Mouse (Mus musculus) liver, embryonic 12.5 days (tissue): ENCODE results near the gene Rsph6a. TPM values are rescaled to one million over a fixed set of nuclear protein-coding genes. Genes with fewer than 3 reads are reported as not detected.

ENCODE experiments used
- ATAC-seq: fragments of 200-750 bp; cut with Nextera tagmentation; 2 replicates; pipeline ENCODE4 v1.8.0; 2017; ENCODE audit warnings: moderate number of reproducible peaks, mild to moderate bottlenecking, moderate library complexity
- H3K27ac ChIP-seq: fragments of 300-500 bp; sonication (generic); 2 replicates; pipeline ENCODE4 v1.5.1; 2016; ENCODE audit warnings: mild to moderate bottlenecking
- H3K27me3 ChIP-seq: fragments of 300-500 bp; sonication (generic); replicated peaks from 2 replicates; pipeline ENCODE4 v1.6.1; 2016; ENCODE audit warnings: mild to moderate bottlenecking, moderate library complexity
- H3K36me3 ChIP-seq: fragments of 300-500 bp; sonication (generic); 2 replicates; pipeline ENCODE4 v1.6.1; 2016; ENCODE audit warnings: mild to moderate bottlenecking, moderate library complexity
- H3K4me1 ChIP-seq: fragments of 300-500 bp; sonication (generic); 2 replicates; pipeline ENCODE4 v1.6.1; 2016
- H3K4me2 ChIP-seq: fragments of 300-500 bp; sonication (generic); 2 replicates; pipeline ENCODE4 v1.6.1; 2016; ENCODE audit warnings: mild to moderate bottlenecking, moderate library complexity
- H3K4me3 ChIP-seq: fragments of 300-500 bp; sonication (generic); 2 replicates; pipeline ENCODE4 v1.5.1; 2016; ENCODE audit warnings: mild to moderate bottlenecking, moderate library complexity
- H3K9ac ChIP-seq: fragments of 300-500 bp; sonication (generic); 2 replicates; pipeline ENCODE4 v1.6.1; 2016; ENCODE audit warnings: mild to moderate bottlenecking, moderate library complexity
- H3K9me3 ChIP-seq: fragments of 300-500 bp; sonication (generic); replicated peaks from 2 replicates; pipeline ENCODE4 v1.6.1; 2016; ENCODE audit warnings: mild to moderate bottlenecking, moderate library complexity
- WGBS: fragments of 180-500 bp; shearing (Covaris S2); methylation state at CpG from one replicate; pipeline ENCODE4 v1.1.7; 2016; ENCODE audit not compliant: insufficient replicate concordance; 5-methylcytosine and 5-hydroxymethylcytosine counted together
- polyA plus RNA-seq: library from polyadenylated mRNA; unstranded; fragments of >200 nt; fragmentation: Nextera tagmentation; extraction: Ambion mirVana; gene quantifications from 2 replicates; pipeline ENCODE4 v1.2.1, GENCODE M21; 2016

Rsph6a gene
- polyA plus RNA-seq, 1 experiment from 2014 or later = not detected

DNA sequence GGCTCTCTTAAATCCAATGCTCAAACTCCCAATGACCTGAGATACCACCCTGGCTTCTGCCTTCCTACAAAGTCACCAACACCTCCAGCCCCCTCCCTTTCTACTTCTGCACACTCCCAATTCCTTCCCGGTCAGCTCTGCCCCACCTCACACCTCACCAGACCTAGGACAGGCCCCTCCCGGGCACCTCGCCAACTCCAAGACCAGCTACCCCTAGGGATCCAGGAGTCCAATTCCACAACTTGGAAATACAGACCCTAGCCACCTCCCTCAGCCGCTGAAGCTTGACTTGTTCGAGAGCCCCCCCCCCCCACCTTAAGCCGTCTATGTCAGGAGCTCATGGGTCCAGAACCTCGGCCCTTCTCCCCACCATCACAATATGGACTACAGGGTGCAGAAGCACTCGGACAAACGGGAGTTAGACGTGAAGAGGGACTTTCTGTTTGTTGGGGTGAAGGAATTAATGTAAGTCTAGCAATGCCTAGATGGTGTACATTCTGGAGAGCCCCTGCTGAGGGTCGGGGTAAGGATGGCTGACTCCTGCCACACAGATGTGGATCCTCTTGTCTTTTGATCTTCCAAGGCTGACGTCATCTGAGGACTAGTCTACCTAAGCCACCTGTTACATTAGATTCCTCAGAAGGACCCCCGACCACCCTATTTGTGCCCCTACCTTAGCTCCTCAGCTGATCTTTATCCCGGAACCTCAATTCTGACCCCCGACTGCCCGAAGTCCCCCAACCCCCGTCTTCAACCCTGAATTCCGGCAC is 32.1 kb upstream of the Rsph6a start:
- peak overlapping the region; percentile 69 for H3K4me2 ChIP-seq
- 41% methylated on average over 18 of the region's 18 CpGs for WGBS
- ATAC-seq = no peak
- peaks cover 50% of the 10 kb centered on the region for H3K27me3 ChIP-seq
- H3K4me1 ChIP-seq = peaks cover 38% of the 10 kb centered on the region
- no peaks in the 10 kb centered on the region for H3K36me3 ChIP-seq
- H3K9me3 ChIP-seq = no peaks in the 10 kb centered on the region
- H3K27ac ChIP-seq = no peak overlapping the region
- peak overlapping the region; percentile 54 for H3K9ac ChIP-seq
- H3K4me3 ChIP-seq = peak overlapping the region; percentile 94

DNA sequence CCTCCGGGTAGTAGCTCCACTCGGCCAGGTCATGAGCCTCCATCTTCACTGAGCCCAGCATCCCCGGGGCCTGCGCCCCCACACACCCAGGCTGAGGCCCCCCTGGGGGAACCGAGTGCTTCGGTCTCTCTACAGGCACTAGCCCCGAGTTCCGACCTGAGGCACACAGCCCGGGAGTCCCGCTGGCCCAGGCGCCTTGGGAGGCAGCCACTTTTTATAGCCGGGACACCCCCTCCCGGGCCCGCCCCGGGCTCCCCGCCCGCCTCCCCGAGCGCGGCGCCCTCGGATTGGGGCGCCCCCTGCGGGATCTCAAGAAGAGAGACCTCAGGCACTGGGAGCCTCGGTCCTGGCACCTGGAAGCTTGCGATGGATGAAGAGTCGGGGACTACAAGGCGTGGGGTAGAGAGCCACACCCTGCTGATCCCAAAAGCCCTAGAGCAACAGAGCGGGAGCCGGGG is 31.1 kb upstream of the Rsph6a start, which contains the start of gene Foxa3:
Gene Foxa3 (minus strand): TSS at position 182 of the 458 bp plus-strand sequence.
- ATAC-seq = peak; percentile 35
- peaks cover 2% of the 10 kb centered on the region; the same call in 1 of the 2 replicates for H3K36me3 ChIP-seq
- H3K9me3 ChIP-seq = no peaks in the 10 kb centered on the region
- H3K4me3 ChIP-seq = peak within 1 kb of the TSS; percentile 94
- peak within 1 kb of the TSS; percentile 81 for H3K4me2 ChIP-seq
- H3K9ac ChIP-seq = peak within 1 kb of the TSS; percentile 96
- peak within 1 kb of the TSS; percentile 76 for H3K27ac ChIP-seq
- peaks cover 42% of the 10 kb centered on the region for H3K4me1 ChIP-seq
- WGBS = 7% methylated on average over 29 of the region's 30 CpGs
- H3K27me3 ChIP-seq = peaks cover 50% of the 10 kb centered on the region

DNA sequence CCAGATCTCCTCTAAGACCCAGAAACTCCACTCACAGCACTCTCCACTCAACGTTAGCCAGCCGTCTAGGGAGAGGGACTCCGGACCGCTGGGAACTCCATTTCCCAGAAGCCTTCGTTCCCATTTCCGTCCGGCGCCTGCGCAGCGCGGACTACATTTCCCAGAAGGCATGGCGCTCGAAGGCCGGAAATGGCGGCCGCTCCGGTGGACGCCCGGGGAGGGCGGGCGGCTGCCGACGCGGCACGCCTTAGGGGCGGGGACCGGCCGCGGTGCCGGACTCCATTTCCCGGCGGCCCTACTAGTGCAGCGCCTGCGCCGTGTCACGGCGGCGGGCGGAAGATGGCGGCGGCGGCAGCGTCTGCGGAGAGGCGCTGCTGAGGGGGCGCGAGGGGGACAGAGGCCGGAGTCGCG is 30.4 kb upstream of the Rsph6a start, which contains the start of gene Sympk:
Gene Sympk (plus strand): TSS at position 282 of the 411 bp plus-strand sequence.
- peak within 1 kb of the TSS; percentile 96 for H3K9ac ChIP-seq
- H3K4me3 ChIP-seq = peak within 1 kb of the TSS; percentile 94
- peak; percentile 92 for ATAC-seq
- H3K9me3 ChIP-seq = no peaks in the 10 kb centered on the region
- peaks cover 9% of the 10 kb centered on the region for H3K36me3 ChIP-seq
- H3K4me2 ChIP-seq = peak within 1 kb of the TSS; percentile 81
- peak within 1 kb of the TSS; percentile 76 for H3K27ac ChIP-seq
- peaks cover 46% of the 10 kb centered on the region for H3K27me3 ChIP-seq
- WGBS = under 1% methylated on average over 49 of the region's 50 CpGs
- peaks cover 42% of the 10 kb centered on the region for H3K4me1 ChIP-seq

DNA sequence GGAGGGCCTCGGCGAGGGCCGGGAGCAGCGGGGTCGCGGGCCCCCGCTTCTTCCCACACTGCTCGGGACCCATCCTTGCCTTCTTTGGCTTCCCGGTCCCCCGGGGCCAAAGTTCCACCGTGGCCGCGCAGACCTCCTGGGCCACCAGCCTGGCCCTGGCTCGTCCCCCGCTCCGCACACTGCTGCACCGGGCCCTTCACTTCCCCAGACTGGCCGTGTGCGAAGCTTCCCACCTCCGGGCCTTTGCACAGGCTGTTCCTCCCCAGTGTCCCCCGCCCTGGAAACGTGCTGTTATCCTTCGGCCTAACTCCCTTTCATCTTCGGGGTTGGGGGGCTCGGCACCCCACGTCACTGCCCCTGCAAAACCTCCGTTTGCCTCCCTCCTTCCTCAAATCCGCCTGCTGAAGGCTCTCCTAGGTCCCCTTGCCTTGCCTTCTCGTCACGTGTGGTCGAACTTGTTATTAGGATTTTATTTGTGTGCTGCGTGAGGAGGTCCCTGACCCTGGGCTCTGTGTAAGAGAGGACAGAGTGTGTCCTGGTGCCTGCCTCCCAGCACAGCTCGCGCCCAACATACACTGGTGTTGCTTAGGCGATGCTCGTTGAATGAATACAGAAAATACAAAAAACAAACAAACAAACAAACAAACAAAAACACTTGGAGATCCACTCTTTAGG is 29.8 kb upstream of the Rsph6a start:
- Histone ChIP-seq H3K4me1 (peaks cover 42% of the 10 kb centered on the region), H3K36me3 (peaks cover 15% of the 10 kb centered on the region), H3K4me2 (peak overlapping the region; percentile 81), H3K9ac (peak overlapping the region; percentile 96), H3K4me3 (peak overlapping the region; percentile 94), H3K27ac (peak overlapping the region; percentile 76), H3K27me3 (peaks cover 41% of the 10 kb centered on the region), H3K9me3 (no peaks in the 10 kb centered on the region)
- peak; percentile 61 for ATAC-seq
- 2% methylated on average over 34 of the region's 36 CpGs for WGBS

DNA sequence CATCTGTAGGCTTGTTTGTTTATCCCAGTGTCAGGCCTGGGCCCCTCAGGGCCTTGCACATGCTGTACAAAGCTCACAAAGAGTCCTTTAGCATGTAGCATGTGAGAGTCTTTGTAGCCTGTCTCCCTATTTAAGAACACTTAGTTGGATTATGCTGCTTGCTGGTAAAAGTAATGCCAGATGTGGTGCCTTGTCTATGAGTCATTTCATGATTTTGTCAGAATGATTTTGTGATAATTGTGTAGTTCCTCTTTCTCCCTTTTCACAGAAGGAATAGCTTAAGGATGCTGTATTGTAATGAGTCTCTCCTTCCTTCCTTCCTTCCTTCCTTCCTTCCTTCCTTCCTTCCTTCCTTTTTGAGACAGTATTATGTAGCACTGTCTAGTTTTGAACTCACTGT is 26.4 kb upstream of the Rsph6a start:
- no peak overlapping the region for H3K27ac ChIP-seq
- ATAC-seq = no peak
- peaks cover 49% of the 10 kb centered on the region for H3K36me3 ChIP-seq
- H3K27me3 ChIP-seq = peaks cover 9% of the 10 kb centered on the region
- no peak overlapping the region for H3K4me3 ChIP-seq
- H3K4me1 ChIP-seq = peaks cover 38% of the 10 kb centered on the region
- H3K4me2 ChIP-seq = no peak overlapping the region
- H3K9ac ChIP-seq = no peak overlapping the region
- no peaks in the 10 kb centered on the region for H3K9me3 ChIP-seq

DNA sequence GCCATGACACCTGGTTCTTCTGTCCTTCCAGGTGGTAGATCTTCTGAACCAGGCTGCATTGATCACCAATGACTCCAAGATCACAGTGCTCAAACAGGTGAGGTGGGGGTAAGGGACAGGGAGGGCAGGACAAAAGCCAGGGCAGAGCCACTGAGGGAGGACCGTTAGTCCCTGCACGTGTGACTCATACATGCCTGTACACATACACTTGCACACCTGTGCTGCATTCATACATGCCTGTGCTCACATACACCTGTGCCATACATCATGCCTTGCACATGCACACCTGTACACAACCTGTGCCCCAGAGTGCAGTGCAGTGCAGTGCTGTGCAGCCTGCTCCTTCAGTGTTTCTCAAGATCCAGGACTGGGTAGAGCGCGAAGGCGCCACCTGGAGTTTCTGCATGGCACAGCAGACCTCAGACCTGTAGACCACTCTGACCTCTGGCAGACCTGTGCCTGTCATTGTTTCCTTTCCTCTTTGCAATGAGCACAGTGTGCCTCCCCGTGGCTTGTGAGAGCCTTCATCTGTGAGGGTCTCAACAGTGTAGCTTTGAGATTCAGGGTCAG is 25.3 kb upstream of the Rsph6a start:
- Histone ChIP-seq H3K4me1 (peaks cover 29% of the 10 kb centered on the region), H3K9ac (no peak overlapping the region), H3K4me3 (no peak overlapping the region), H3K9me3 (no peaks in the 10 kb centered on the region), H3K27me3 (no peaks in the 10 kb centered on the region), H3K36me3 (peaks cover 60% of the 10 kb centered on the region), H3K27ac (no peak overlapping the region), H3K4me2 (no peak overlapping the region)
- WGBS = 68% methylated on average over 6 of the region's 6 CpGs
- peak; percentile 42 for ATAC-seq

DNA sequence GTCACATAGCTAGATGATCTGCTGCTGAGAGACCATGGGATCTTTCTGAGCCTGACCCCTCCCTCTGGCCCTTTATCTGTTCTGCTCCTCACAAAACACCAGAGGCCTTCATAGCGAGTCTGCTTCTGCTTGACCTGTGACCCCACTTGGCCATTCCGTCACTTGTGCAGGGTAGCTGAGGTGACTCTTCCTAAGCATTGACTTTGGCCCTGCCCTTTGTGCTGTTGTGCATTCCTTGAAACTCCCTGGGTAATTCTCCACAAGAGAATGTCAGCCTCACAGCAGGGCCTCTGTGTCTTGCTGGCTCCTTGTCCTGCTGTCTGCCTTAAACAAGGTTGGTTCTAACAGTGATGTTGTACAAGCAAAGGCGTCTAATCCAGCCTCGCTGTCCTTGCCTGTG is 22.8 kb upstream of the Rsph6a start:
- H3K4me2 ChIP-seq = no peak overlapping the region
- no peak overlapping the region for H3K27ac ChIP-seq
- no peak overlapping the region for H3K4me3 ChIP-seq
- no peak overlapping the region for H3K9ac ChIP-seq
- peaks cover 10% of the 10 kb centered on the region for H3K4me1 ChIP-seq
- ATAC-seq = no peak
- no peaks in the 10 kb centered on the region for H3K27me3 ChIP-seq
- H3K36me3 ChIP-seq = peaks cover 85% of the 10 kb centered on the region
- H3K9me3 ChIP-seq = no peaks in the 10 kb centered on the region
- 75% methylated on average over 4 of the region's 4 CpGs for WGBS

DNA sequence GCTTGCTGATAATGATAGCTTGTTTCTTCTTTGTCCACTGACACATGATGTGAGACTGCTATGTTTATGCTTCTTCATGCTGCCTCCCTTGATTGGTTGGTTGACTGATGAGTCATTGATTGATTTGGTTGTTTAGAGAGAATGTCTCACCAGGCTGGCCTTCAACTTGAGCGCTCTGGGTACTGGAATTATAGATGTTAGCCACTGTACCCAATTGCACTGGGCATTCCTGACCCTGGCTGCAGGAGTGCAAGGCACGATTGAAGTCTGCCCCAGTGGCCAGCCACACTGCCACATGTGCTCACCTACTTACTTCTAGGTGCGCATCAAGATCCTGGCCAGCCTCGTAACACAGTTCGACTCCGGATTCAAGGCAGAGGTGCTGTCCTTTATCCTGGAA is 9.9 kb upstream of the Rsph6a start:
- Histone ChIP-seq H3K27me3 (no peaks in the 10 kb centered on the region), H3K4me2 (no peak overlapping the region), H3K27ac (no peak overlapping the region), H3K36me3 (peaks cover 100% of the 10 kb centered on the region), H3K9ac (no peak overlapping the region), H3K4me1 (no peaks in the 10 kb centered on the region), H3K4me3 (no peak overlapping the region), H3K9me3 (no peaks in the 10 kb centered on the region)
- 93% methylated on average over 6 of the region's 6 CpGs for WGBS
- no peak for ATAC-seq

DNA sequence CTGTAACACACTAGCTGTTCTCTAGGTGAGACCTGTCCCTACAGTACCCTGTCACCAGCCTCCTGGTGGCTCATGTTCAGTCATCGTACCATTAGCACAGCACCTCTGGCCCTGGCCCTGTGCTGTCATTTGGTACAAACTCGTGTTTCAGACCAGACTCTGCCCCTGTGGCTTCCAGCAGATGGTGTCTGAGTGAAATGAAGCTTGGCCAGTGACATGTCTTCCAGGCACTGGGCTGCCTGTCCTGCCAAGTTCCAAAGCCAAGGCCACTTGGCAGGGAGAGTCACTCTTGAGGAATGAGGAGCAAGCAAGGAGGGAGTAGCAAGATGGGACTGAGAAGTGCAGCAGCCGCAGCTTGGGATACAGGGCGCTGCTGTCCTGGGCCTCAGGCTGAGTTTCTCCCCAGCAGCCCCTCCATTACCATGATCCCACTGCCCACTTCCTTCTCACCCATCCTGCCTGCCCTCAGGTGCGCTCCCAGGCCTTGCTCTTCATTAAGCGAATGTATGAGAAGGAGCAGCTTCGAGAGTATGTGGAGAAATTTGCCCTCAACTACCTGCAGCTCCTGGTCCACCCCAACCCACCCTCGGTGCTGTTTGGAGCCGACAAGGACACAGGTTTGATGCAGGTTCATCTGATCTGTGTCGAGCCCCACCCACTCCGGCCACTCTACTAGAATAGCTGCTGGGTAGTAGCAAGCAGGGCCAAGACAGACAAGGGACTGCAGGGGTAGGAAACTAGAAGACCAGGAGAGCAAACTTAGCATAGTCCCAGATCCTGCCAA is 8.0 kb upstream of the Rsph6a start:
- Histone ChIP-seq H3K36me3 (peaks cover 100% of the 10 kb centered on the region), H3K27ac (no peak overlapping the region), H3K4me2 (no peak overlapping the region), H3K9me3 (no peaks in the 10 kb centered on the region), H3K4me3 (no peak overlapping the region), H3K9ac (no peak overlapping the region), H3K27me3 (no peaks in the 10 kb centered on the region), H3K4me1 (no peaks in the 10 kb centered on the region)
- no peak for ATAC-seq
- 92% methylated on average over 11 of the region's 11 CpGs for WGBS

DNA sequence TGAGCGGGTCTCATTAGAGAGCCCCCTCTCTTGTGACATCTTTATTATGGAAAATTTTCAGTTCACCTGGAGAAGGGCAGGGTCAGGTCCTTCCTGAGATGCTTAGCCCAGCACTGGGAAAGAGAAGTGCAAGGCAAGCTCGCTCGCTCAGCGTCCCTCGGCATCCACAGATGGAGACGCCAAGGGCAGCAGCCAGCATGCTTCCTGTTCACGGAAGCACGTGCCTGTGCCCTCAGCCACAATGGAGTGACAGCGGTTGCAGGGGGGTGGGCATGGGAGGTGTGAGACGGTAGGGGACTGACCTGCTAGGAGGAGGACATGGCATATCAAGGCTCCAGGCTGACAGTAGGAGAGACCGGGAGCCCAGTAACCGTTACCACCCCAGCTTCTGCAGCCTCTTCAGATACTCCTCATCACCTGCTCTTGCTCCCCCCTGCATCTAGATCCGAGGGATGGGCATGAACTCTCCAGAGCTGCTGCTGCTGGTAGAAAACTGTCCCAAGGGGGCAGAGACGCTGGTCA is 6.4 kb upstream of the Rsph6a start:
- H3K27ac ChIP-seq = no peak overlapping the region
- no peak for ATAC-seq
- 82% methylated on average over 14 of the region's 14 CpGs for WGBS
- no peaks in the 10 kb centered on the region for H3K27me3 ChIP-seq
- H3K9me3 ChIP-seq = no peaks in the 10 kb centered on the region
- H3K9ac ChIP-seq = no peak overlapping the region
- no peaks in the 10 kb centered on the region for H3K4me1 ChIP-seq
- H3K4me2 ChIP-seq = no peak overlapping the region
- H3K36me3 ChIP-seq = peaks cover 100% of the 10 kb centered on the region
- no peak overlapping the region for H3K4me3 ChIP-seq

DNA sequence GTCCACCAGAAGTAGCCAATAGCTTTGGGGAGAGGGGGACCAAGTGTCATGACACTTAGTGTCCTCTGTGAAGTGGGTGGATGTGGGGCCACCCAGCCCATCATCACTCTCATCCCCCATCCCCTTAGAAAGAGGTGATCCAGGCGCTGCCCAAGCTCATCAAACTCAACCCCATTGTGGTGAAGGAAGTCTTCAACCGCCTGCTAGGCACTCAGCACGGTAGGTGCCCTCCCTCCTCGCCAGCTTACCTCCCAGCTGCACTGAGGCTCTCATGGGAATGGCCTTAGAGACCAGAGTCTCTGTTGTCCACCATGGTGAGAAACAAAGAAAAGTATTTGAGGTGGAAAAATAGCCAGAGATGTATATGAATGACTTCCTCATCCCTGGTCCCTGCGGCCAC is 5.2 kb upstream of the Rsph6a start:
- no peak overlapping the region for H3K4me2 ChIP-seq
- H3K27ac ChIP-seq = no peak overlapping the region
- no peak for ATAC-seq
- H3K36me3 ChIP-seq = peaks cover 100% of the 10 kb centered on the region
- 82% methylated on average over 5 of the region's 5 CpGs for WGBS
- H3K4me3 ChIP-seq = no peak overlapping the region
- no peaks in the 10 kb centered on the region for H3K9me3 ChIP-seq
- H3K4me1 ChIP-seq = no peaks in the 10 kb centered on the region
- H3K9ac ChIP-seq = no peak overlapping the region
- no peaks in the 10 kb centered on the region for H3K27me3 ChIP-seq
